Mouse (Mus musculus) liver, adult 2 months (tissue): ENCODE results near the gene Msantd1.

ENCODE experiments used
- CTCF ChIP-seq: fragments of 200-500 bp; IDR thresholded peaks from 2 replicates; pipeline ENCODE4 v1.5.1; 2011; ENCODE audit warnings: low read depth, low read length, control low read depth
- POLR2A ChIP-seq: fragments of 200-500 bp; IDR thresholded peaks from 2 replicates; pipeline ENCODE4 v1.6.1; 2011; ENCODE audit warnings: low read length, control low read depth; ENCODE audit not compliant: insufficient read depth; ENCODE audit errors: extremely low read depth

DNA sequence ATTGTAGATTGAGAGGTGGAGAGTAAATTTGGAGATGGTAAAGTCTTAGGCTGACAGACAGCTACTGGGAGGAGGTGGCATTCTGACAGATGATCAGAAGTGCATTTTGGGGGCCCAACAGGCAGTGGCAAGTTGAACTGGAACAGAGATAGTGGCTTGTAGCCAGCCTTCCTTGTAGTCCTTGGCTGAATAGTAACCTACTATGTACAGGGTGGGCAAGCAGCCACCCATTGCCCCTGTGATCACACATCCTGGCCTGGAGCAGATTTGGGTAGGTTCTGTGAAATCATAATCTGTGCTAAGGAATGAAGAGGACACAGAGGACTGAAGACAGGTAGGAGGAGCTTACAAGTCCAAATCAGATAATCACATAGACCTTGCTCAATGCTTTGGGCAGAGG, 3.4 kb upstream of the Msantd1 start:
- TF ChIP-seq POLR2A (no peak), CTCF (no peak)
